Mouse (Mus musculus): ENCODE measurements at regions not wholly inside any gene's neighbourhood (a gene's known extent, or its start where the extent isn't known, plus 50 kb on each side); places are given as distances from the start of the nearest gene placed in this dataset.
A peak's percentile ranks its signal among the peaks of the same experiment; 100 is the strongest.

DNA sequence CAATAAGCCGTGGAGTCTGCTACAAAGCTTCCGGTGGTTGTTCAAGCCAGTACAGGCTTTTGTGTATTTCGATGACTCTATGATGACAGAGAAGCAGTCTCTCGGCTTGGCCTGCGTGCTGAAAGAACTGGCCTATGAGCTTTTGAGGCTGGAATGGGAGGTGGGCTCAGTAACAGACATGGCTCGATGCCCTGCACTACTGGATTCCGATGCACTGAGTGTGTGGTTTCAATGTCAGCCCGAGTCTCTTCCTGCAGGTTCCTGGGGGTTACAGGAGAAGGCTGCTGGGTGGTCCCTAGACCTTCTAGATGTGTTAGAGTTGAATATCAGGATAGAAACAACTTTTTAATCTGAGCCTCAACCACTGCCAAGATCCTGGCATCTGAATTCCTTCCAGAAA lies 53.2 kb downstream of the Gm815 start:
- DNase-seq, result peak; percentile 5

DNA sequence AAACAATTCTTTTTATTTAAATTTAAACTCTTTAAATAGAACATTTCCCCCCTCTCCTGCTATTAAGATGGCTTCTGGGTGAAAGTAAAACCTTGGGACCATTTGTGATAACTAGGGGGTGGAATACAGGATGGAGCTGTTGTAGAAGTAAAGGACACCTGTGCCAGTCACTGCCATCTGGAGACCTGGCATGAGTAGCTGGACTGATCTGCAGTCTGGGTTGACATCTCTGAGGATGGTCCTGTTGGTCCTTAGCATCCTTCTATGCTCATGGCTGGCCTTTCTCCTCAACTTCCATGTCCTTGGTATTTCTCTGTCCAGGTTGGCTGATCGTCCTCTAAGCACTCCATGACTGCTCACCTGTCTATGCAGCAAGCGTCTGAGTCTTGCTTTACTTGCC lies 58.3 kb downstream of the Gm815 start:
- DNase-seq, result no peak

- no peak for DNase-seq
Measured at GRCm38 (mm10) chr19:26946562-26946961, 60.9 kb downstream of the Gm815 start.

GRCm38 (mm10) chr19:26948479-26948878 lies 62.8 kb downstream of the Gm815 start:
- DNase-seq, result no peak

DNA sequence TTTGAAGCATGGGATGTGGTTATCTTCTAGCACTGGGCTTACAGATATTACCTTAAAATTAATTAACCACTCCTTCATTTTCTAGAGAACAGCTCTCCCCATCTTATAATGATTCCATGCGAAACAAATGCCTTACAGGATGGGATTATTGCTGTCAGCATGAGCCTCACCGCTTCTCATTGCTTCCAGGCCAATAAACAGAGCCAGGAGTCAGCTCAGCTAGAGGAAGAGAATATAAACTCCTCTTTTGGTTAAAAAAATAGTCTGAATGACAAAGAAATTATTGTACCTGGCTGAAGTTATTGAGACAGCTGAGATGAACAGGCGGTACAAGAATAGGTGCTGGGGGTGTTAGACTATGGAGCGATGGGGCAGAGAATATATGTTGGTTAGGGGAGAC lies 63.5 kb downstream of the Gm815 start:
- peak; percentile 22 for DNase-seq

DNA sequence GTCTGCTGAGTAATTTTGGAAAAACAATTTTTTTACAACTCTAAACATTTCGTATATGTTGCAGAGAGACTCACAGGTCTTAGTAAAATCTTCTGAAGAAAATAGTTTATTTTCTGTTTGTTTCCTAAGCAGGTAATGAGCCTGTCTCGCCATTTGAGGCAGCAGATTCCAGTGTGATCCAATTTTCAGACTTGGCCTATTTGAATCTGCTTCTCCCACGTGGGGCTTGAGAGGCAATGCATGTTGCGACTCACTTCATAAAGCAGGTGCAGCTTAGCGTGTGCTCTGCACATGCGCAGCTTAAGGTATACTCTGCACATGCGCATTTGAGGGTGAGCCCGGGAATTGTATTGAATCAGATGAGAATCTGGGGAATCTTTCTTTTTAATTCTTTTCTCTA lies 67.7 kb downstream of the Gm815 start:
- DNase-seq, result peak; percentile 46

DNA sequence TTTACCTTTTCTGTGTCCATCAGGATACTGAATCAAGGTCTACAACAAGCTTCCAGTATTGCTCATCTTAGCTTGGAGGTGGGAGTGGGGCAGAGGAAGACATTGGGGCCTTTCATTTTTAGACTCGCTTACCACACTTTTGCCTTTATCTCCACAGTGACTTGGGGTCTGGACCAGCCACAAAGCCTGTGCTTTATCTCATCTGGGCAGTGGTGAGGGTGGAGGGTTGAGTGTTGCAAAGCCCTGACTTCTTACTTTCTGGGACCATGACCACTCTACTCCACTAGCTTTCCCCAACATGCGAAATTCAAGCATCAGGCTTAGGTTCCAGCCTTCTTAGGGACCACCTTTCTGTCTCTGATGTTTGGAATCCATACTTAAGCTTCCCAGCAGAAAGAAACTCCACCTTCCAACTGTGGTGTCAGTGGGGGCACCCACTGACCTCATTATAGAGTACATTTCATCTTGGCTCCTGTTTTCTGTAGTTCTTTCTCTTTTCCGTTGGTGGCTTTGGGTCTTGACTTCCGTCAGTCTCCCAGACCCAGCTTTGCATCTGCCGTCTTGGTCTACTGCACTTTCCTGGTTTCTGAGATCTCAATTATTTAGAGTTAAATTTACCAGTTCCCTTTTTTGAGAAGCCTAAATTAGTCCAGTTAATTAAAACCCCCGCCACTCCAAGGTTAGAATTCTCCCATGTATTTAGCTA lies 80.5 kb downstream of the Gm815 start:
- no peak for DNase-seq

GRCm38 (mm10) chr19:26973058-26973457 lies 87.4 kb downstream of the Gm815 start:
- peak; percentile 62 for DNase-seq

DNA sequence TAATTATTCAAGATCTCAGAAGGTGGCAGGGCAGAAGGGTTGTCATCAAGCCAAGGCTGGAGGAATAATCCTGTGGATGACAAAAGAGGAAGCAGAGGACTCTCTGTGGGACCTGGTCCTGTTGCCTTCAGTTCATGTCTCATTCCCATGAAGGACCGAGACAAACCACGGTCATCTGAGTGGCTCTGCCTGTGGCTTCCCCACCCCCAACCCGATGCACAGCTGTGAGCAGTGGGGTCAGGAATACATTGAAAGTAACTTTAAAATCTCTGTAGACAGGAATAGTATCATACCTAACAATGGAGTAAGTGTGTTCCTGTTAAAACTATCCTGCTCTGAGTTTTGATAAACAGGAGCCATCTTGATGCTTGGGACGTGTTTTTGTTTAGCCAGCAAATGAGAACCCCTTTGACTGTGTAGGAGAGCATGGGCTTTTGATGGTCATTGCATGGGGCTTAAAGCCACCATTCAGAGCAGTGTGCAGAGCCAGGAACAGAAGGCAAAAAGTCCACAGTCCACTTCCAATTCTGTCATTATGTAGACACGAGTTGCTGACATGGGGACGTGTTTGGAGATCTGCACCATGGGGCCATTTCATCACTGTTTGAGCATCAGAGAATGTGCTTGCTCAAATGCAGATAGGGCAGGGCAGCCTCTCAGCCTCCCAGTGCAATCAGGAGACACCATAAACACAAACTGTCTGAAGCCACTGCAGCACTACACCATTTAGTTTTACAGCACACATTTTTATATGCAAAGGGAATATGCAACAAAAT lies 88.3 kb downstream of the Gm815 start:
- DNase-seq, result no peak

DNA sequence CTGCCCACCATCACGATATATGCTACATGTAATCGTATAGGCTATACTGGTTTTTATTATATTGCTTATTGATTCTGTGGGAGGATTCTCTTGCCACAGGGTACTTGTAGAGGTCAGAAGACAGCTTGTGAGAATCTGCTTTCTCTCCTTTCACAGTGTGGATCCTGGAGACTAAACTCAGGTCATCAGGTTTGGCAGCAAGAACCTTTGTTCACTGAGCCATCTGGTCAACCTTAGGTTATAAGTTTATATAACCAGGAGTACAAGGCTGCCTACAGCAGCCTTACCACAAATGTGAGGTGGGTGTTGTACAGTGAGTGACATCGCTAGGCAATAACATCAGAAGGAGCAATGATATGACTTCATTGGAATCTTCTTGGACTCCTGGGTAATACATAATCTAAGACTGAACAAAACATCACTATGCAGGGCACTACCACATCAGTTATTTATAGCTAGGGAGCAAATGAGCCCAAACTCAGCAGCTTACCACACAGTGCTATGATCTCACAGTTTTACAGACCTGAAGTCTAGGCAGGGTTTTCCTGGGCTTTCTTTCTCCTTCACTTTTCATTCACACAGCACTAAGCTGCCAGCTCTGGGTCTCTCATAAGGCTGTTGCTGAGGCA lies 89.0 kb downstream of the Gm815 start:
- DNase-seq, result no peak

- DNase-seq, result peak; percentile 73
Measured at GRCm38 (mm10) chr19:26976604-26977322, 91.1 kb downstream of the Gm815 start.

DNA sequence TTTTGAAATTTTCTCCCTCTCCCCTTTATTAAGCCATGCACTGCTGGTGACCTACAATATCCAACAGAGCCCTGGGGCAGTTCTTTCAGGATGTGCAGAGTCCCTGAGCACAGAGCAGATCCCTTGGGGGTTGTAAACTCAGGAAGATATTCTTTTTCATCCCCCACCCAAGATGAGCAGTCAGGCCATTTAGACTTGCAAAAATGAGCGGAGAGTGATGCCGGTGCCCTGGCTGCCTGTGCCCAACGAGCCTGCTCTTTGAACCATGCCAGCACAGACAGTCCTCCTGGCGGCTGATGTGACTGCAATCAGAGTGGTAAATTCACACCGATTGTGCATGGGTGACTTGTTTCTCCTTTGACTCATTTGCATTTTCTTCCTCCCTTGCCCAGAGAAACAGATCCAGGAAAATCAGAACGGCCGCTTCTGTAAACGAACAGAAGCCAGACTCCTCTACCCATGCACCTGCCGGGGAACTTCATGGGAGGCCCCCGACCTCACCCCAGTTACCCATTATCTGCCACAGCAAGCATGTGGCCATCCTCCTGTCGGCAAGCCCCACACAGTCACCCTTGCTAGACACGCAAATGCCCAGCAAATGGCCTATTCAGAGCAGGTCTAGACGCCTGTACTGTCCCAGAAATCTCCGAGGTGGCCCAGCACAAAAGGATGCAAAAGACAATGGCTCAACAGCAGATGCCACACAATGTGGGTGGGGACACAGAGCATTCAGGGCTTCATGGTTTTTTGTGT lies 92.4 kb downstream of the Gm815 start:
- peak; percentile 97 for DNase-seq

DNA sequence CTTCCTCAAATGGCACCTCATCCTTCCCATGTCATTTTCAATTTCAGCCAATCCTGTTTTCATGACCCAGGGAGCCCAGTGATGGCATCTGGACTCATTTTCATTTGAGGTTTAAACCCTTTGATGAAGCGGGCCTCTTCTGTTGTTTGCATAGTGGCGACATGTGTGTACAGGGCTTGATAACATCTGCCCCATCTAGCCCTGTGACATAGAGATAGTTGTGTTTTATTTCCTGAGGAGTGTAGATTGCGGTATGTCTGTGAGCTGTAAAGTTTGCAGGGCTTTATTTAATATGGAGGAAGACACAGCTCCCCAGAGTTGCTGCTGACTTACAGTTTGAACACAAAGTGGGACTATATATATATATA lies 92.9 kb downstream of the Gm815 start:
- no peak for DNase-seq

GRCm38 (mm10) chr19:26979322-26979721 lies 93.6 kb downstream of the Gm815 start:
- peak; percentile 8 for DNase-seq

DNA sequence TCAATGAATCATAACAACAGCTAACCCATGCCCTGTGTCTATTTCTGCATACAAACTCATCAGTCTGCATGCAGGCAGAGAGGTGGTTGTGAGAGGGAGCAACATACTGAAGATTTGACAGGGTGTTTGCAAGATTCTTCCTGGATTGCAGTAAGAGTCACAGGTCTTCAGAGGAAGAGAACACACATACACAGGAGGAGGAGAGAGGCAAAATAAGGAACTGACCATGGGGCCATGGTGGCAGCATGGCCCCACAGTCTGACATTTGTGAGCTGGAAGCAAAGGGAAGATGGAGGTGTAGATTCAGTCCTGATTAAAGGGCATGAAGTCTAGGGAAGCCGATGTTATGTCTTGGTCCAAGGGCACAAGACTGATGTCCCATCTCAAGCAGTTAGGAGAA lies 101.0 kb downstream of the Gm815 start:
- no peak for DNase-seq

DNA sequence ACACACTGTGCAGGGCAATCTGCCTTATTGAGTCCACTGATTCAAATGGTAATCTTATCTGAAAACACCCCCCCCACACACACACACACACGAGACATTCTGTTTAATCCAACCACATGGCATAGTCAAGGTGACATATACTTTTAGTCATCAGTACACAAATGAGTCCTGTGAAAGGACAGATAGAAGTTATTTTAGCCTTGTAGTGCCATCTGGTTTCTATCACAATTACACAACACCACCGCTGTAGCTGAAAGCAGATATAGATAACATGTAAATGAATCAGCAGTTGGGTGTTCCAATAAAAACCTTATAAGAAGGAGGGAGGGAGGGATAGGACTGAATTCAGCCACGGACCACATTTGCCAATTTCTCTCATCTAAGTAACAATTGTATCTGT lies 101.5 kb downstream of the Gm815 start:
- no peak for DNase-seq

DNA sequence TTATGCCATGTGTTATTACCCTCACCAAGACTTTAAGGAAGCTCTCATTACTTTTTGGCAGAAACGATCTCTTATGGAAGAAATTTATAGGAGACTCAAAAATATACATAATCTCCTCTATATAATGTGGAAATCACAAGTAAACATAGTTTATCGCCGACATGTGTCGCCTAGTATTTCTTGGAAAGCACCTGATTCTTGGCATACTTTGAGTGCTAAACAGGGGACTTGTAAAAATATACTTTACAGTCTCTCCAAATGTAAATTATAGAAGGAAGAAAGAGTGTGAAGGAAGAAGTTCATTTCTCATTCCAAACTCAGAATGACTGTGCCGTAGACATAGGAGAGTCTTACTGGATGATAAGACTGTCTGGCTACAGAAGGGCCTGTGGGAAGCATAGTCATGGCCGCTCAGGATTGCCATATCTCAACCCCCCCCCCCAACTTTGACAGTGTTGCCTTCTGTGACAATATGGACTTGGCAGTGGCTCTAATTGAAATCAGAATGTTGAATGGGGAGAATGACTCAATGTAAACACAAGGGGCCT lies 102.3 kb downstream of the Gm815 start:
- no peak for DNase-seq

GRCm38 (mm10) chr19:26994586-26995352 lies 109.1 kb downstream of the Gm815 start:
- no peak for DNase-seq

DNA sequence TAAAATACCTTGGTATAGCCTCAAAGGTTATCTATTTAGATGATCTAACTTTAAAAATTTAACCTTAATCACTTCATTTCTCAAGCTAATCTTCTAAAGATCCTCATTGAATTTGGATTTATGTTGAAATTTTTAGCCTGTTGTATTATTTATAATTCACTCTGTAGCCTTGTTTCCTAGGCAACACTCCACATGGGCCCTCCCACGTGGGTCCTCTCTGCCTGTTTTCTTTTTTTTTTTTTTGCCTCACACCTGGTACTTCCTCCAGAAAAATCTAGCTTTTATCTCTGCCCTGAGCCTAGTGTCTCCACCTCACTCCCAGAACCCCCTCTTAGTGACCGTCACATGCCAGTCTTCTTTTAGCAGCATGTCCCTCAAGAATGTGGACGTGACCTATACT lies 113.9 kb downstream of the Gm815 start:
- DNase-seq, result no peak

GRCm38 (mm10) chr19:27021930-27022329 lies 136.2 kb downstream of the Gm815 start:
- DNase-seq, result no peak

- no peak for DNase-seq
Measured at GRCm38 (mm10) chr19:27022917-27023316, 137.2 kb downstream of the Gm815 start.

DNA sequence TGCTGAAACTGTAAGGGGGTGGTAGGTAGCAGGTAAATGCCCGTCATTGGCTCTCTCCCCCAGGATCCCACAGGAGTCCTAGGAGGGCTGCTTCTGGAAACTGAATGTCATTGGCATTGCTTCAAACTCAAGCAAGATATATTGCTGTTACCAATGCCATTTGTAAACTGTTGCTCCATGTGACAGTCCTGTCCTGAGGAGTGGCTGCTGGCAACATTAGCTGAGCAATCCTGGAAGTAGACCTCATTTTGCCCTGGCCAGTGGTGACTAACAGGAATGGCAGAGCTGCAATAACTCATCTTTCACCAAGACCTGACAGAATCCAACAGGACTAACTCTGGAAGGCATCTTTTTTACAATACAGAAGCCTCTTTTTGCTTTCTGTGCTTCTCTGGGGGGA lies 143.2 kb downstream of the Gm815 start:
- no peak for DNase-seq

Data from retina, postnatal 1 day (tissue).